Mouse (Mus musculus) heart, postnatal 14 days (tissue): ENCODE data around the gene Eif4g3. TPM values are rescaled to one million over a fixed set of nuclear protein-coding genes. Genes with fewer than 3 reads are reported as not detected.

Source experiments
- DNase-seq, 2 experiments: peaks; one replicate each; pipeline ENCODE4 v3.0.0; 2021 to 2022
- intact Hi-C: fragments of 180-260 bp; cut with DNase I; formaldehyde crosslinking; loops from one replicate; pipeline ENCODE4 v1.15.1; 2025
- total RNA-seq, 2 experiments: library from RNA; stranded (reverse); gene quantifications; 2 replicates each; pipeline ENCODE4 v1.2.3; 2021

The Eif4g3 gene
- total RNA-seq, 2 experiments from 2014 or later: 58.6 to 59.5 TPM

DNA sequence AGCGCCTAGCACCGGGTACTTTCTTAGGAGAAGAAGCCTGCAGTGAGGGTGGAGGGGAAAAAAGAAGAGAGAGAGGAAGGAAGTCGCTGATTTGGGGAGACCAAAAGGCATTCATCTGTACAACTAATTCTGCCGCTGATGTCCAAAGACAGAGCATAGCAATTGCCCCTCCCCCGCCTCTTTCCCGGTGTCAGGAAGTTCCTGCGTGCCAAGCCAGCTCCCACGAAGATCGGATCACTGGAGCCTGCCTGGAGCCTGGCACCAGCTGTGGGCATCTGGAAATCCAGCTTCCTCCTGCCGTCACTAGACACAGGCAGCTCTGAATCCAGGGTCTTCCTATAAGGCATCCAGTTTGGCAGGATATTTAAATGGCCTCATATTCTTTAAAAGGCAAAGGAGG, 8.6 kb upstream of the Eif4g3 start:
- peak; percentile 27 to 61 for DNase-seq
- intact Hi-C loops: no loop called here

DNA sequence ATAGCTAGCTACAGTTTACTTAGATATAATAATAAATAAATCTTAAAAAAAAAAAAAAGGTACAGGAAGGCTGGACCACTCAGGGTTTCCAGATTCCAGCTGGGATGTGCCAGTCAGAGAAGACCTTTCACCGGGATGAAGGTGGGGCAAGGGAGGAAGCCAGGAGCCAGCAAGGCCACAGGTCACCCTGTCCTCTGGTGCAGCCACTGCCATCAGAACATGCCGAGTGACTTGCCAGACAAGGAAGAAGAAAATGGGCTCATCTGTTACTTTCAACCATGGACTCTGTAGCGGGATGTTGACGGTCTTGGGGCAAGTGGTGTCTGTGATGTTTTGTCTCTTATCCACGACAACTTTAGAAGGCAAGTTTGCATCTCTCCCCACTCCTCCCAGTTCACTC, 8.1 kb upstream of the Eif4g3 start:
- intact Hi-C loops: no loop called here
- no peak for DNase-seq

DNA sequence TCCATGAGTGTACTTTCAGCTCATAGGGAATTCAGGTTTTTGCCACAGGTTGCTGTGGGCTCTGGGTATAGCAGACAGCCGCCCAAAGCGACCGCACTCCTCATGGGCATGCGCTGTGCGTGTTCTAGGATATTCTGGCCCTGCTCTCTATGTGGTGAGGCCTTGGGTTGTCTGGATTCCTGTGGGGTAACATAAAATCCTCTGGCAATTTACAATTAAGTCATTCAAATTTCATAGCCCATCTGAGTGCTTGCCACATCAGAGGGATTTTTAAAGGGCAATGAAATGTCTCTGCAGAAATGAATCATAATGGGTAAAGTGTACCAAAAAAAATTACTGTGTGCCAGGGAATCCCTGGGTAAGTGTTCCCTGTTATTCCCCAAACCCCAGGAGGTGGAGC, 3.4 kb upstream of the Eif4g3 start:
- DNase-seq: no peak
- intact Hi-C loops: no loop called here

DNA sequence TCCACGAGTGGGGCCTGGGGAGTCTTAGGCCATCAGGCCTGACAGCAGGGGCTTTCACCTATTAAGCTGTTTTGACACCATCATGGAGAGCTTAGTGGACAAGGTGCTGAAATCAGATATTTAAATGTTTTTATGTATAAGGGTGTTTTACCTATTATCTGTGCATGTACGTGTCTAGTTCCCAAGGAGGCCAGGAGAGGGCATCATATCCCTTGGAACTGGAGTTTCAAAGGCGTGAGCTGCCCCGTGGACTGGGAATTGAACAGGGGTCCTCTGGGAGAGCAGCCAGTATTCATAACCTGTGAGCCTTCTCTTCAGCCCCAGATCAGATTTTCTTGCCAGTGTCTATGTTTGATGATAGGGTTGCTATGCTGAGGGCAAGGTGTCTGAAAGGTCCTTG, 2.4 kb upstream of the Eif4g3 start:
- DNase-seq: no peak
- intact Hi-C loops: no loop called here

DNA sequence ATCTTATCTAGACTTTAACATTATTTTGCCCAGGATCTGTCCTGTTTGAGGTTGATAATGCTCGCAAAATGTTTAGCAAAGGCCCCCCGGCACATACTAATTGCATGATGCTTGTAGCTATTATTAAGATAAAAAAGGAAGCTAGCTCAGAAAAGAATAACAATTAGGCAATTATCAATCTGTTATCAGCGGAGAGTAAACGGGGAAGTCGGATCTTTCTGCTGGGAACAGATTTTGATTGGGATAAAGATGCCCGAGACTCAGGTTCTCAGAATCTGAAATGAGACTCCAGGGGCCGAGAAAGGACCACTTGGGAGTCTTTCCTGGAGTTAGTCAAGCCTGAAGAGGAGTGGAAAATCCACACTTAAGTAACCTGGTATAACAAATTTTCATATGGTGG, 1.6 kb upstream of the Eif4g3 start:
- intact Hi-C loops: no loop called here

DNA sequence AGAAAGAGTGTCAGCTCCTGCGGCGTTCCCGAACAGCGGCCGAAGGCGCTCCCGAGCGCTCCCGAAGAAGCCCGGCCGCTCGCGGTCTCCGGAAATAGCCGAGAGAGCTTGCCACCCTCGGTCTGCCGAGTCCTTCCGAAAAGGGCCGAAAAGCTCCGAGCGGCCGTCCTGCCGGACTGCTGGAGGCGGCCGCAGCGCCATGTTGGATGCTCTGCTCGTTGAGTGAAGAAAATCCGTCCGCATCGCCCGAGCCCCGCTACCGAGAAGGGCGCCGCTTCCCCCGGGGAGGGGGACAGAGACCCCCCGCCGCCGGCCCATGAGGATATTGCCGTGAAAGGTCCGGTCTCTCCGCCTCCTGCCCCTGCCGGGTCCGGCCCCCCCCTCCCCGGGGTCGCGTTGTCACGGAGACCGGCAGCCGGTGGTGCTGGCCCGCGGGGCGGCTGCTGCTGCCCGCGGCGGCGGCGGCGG, 503 bp downstream of the Eif4g3 start:
- peak; percentile 100 for DNase-seq
- intact Hi-C loops: no loop called here

More for the DNA sequence above, 1.6 kb upstream of the Eif4g3 start:
- DNase-seq: no peak

DNA sequence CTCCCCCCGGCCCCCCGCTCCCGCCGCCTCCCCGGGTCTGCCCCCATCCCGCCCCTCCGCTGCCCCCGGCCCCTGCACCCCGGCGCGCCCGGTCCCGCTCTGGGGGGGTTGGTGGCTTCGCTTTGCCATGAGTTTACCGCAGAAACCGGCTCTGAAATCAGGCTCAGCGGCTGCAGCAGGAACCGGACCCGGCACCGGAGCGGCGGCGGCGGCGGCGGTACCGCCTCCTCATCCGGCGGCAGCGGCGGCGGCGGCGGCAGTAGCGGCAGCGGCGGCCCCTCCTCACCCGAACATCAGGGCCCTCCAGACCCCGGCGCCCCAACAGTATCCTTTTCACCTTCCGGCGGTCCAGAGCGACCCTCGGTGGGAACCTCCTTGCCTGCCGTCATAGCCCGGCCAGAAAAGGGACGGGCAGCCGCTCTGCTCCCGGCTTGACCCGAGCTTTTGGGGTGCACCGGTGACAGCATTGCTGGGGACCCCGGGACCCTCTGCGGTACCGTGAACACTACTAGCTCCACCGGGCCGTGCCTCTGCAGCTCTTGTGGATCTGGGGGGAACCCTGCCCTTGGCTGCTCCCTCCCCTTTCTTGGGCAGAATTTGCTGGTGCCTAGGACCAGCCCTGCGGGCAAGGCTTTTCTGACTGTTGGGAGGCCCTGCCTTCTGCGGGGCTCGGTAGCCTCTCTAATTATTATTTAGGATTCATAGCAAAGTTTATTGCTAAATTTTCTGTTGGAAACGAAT, 1.2 kb downstream of the Eif4g3 start:
- intact Hi-C loops: no loop called here
- peak; percentile 53 to 64 for DNase-seq

DNA sequence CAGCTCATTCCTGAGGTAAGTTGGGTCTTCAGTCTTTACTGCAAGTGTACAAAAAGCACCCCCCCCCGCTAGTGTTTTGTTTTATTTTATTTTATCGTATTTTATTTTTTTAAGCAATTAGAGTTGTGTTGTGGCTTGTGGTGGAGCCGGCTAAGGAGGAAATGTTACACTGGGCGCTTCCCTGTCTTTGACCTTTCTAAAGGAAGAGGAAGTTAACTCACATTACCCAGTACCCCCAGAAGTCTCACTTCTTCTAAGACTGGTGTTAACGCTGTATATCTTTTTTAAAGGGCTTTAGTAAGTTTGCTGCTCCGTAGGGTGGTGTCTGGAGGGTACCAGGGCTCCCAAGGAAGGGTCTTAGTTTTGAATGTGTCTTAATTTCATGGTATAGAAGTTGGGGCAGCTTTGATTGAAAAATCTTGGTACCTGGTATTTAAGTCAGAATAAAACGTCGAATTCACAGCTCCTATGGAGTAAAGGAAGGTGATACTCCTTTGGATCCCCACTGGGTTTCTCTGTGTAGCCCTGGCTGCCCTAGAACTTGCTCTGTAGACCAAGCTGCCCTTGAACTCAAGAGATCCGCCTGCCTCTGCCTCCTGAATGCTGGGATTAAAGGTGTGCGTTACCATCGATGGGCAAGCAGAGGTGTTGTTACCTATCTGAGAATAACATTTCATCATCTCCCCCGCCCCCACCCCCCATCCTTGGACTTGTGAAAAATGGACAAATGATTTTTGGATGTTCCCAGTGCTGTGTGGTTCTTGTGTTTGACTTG, 1.9 kb downstream of the Eif4g3 start:
- intact Hi-C loops: no loop called here
- DNase-seq: no peak

DNA sequence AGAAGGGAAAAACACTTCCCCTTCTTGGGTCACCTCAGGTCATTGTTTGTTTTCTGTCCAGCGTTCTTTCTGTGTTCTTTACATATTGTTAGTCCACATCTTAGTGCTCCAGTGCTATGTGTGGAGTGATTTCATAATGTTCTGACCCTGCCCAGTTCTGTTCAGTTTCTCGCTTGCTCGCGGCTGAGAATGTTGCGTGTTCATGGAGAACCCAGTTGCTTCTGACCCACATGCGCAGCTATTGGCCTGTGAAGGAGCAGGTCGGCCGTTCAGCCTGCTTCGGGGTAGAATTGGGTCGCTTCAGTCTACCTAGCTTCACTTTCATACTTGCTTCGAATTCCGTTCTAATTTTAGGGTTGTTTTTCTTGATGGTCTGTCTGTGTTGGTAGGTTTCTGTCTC, 2.6 kb downstream of the Eif4g3 start:
- peak; percentile 31 to 43 for DNase-seq
- intact Hi-C loops: no loop called here

DNA sequence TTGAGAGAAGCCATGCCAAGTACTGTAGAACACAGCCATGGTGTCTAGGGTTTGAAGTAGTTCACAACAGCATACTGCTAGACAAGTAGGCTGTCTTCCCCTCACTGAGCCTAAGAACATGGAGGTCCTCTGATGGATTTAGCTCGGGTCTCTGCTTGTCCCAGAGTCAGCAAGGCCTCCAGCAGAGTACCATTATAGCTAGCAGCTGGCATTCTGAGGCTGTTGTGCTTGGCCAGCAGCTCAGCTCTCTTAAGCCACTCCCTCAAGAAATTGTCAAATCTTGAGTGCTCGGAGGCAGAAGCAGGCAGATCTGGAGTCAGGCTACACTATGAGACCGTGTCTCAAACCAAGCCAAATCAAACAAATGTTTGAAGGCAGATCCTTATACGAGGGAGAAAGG, 5.4 kb downstream of the Eif4g3 start:
- intact Hi-C loops: no loop called here
- no peak for DNase-seq

DNA sequence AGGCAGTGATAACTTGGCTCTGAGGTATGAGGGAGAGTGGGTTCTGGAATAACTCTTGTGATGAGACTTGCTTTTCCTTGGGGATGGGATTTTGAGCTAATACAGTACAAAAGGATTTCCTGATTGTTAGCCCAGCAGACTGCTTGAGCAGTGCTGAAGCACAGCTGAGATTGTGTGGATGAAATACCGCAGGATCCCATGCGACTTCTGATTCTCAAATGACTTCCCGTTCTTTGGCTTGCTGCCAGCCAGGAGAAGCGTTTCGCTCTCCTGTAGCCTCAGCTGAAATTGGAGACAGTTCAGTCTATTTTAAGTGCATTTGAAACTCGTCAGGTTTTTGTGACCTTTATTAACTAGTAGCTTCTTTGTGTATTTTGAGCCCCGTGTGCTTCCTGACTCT, 7.9 kb downstream of the Eif4g3 start:
- peak; percentile 42 to 64 for DNase-seq
- intact Hi-C loops: no loop called here

DNA sequence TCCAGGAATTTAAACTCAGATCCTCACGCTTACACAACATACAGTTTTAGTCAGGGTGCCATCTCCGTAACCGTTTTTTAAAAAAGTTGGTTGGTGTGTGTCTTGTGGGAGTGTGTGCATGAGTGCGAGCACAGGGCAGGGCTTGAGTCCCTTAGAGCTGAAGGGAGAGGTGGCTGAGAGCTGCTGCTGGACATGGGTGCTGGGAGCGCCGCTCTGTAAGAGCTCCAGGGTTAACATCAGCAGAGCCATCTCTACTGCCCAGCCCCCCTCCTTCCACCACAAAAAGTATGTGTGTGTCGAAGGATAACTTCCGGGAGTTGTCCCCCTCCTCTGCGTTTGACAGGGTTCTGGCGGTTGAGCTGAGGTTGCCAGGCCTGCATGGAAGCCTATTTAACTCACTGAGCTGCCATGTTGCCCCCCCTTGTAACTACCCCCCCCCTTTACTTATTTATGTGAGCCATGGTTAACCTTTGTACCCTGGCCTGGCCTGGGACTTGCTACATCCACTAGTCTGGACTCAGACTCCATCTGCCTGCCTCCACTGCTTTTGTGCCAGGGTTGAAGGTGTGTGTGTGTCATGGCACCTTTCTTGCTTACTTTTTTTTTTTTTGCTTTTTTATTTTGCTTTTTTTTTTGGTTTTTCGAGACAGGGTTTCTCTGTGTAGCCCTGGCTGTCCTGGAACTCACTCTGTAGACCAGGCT, 11.2 kb downstream of the Eif4g3 start:
- no peak for DNase-seq
- intact Hi-C loops: no loop called here

DNA sequence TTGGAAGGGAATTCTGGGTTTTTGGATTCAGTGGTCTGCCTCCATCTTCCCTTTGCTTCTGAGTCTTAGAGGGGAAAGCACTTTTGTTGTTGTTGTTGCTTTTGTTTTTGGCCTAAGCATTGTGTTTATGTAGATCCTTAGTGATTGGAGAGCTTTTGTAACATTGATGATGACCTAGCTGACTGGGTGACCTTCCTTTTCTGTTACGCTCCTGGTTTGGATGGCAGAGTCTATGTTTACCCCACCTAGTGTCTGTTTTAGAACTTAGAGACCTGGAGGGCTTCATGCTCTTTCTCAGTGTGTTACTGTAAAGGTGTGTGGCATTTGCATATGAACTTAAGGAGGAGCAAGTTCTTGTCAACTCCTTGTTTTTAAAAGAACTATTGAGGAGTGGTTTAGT, 13.0 kb downstream of the Eif4g3 start:
- intact Hi-C loops: no loop called here
- no peak for DNase-seq

DNA sequence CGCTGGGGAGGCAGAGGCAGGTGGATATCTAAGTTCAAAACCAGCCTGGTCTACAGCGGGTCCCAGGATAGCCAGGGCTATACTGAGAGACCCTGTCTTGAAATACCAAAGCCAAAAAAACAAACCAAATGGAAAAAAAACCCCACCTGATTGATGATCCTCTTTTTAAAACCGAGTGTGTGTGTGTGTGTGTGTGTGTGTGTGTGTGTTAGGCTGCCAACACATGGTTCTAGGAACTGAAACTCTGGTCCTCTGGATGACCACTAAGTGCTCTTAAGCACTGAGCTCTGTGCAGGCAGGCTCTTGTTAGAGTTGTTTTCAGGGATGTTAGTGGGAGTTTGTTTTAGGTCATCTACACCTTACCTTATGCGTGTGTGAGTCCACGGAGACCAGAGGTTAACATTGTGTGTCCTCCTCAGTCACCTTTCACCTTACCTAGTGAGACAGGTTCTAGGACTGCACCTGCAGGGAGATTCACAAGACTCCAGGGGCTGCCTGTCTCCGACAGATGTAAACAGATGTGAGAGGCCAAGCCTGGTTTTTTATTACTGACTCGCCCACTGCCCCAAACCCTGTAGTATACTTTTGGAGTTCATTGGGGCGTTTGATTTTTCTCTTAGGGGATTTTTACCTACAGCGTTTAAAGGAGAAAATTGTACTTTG, 14.3 kb downstream of the Eif4g3 start:
- no peak for DNase-seq
- intact Hi-C loops: no loop called here

DNA sequence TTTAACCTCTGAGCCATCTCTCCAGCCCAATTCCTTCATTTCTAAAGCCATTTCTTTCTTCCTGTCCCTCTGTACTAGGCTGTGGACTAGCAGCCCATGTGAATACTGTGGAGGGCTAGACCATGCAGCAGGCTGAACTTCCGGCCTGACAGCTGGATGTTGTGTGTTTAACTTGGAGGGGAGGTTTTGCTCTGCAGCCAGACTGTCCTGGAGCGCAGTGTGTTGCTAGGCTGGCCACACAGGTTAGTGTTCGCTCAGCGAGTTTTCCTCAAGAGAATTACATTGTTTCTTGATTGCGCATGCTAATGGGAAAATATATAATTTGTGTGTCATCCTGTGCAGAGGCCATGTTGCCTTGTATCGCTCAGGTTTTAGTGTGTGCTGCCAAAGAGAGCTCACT, 15.8 kb downstream of the Eif4g3 start:
- DNase-seq: no peak
- intact Hi-C loops: no loop called here

DNA sequence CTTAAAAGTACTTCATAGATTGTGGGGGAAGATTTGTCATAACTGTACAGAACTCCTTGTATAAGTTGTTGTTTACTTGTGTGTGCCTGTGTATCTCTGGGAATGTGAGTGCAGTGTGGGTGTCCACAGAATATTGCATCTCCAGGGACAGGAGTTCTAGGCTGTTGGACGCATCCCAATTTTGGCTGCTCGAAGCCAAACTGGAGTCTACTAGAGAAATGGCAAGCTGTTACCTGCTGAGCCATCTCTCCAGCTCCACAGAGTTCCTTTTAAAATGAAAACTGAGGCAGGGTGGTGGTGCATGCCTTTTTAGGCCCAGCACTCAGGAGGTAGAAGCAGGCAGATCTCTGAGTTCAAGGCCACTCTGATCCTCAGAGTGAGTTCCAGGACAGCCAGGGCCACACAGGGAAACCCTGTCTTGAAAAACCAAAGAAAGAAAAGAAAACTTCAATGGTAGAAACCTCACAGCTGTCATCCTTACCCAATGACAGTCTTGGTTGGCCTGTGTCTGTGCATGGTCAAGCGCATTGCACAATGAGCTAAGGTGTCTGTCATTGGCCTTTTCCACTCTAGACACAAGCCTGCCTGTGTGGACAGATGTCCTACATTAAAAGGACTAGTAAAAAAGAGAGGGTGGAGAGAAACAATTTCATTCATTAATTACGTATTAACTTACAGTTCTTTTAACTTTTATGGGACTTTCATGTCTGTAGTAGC, 17.1 kb downstream of the Eif4g3 start:
- intact Hi-C loops: no loop called here
- no peak for DNase-seq

DNA sequence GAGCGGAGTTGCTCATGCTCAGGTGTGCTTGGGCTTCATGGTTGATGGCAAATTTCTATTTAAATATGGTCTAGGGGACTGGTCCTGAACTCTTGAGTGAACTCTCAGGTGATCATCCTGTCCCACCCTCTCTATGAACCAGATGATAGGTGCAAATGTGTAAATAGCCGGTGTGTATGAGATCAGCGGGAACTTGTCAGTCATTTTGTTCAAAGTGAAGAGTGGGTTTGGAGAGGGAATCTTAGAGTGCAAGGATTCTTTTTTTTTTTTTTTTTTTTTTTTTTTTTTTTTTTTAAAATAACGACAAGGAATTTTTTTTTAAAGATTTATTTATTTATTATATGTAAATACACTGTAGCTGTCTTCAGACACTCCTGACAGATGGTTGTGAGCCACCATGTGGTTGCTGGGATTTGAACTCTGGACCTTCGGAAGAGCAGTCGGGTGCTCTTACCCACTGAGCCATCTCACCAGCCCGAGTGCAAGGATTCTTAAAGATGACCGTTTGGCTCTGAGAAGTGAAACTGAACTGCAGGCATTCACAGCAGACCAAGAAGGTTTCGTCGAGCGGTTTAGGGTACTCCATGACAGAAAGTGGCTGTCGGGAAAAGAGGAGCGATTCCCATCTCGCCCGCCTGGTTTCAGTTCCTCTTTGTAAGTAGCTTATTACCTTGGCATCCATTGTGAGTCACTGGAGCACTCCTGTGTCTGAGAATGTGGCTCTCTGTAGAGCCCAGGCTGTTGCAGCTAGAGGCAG, 21.1 kb downstream of the Eif4g3 start:
- intact Hi-C loops: no loop called here
- no peak for DNase-seq

DNA sequence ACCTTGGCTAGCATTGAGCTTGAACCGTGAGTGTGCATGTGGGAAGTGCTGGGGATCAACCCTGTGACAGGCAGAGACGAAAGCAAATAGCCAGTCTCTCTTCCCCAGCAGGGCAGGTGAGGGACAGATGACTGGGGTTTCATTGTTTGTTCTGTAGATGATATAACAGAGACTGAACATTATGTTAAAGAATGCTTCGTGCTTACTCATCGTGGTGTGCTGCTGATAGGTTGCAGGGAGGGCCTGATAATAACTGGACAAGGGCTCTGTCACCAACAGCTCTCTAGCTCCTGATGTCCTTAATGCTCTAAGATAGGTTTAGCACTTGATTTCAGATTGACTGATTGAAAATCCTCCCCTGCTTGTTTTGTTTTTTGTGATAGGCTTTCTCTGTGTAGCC, 23.1 kb downstream of the Eif4g3 start:
- intact Hi-C loops: no loop called here
- DNase-seq: no peak

DNA sequence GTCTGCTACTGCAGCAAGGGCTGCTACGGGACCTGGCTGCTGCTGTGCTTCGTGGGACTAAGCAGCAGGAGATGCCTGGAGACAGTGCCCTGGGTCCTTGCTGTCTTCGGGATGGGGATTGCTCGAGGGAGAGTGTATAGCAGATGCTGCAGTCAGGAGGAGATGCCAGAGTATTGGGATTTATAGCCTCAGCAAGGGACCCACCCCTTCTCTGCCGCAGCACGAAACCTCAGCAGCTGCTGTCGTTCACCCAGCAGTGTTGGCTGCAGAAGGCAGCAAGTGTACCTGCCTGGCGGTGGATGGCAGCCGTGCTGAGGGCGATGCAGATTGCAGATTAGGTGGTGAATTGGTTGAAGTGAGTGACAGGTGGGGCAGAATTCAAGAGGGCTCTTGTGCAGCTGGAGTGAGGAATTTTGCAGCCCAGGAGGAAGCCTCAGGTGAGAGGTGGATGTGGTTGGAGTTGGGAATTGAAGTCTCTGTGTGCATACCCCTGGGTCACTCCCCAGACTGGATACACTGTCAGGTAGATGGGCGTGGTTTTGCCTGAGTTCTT, 24.3 kb downstream of the Eif4g3 start:
- intact Hi-C loops: no loop called here
- DNase-seq: no peak
